Mouse (Mus musculus) thymus, postnatal 36 days (tissue): Measurements from ENCODE around the gene Odf3l2.
A peak's percentile ranks its signal among the peaks of the same experiment; 100 is the strongest.

Experiments used
- DNase-seq, 2 experiments: peaks; one replicate each; pipeline ENCODE4 v3.0.0; 2022; ENCODE audit warnings: mixed read lengths in 2 of 2

The Odf3l2 gene

DNA sequence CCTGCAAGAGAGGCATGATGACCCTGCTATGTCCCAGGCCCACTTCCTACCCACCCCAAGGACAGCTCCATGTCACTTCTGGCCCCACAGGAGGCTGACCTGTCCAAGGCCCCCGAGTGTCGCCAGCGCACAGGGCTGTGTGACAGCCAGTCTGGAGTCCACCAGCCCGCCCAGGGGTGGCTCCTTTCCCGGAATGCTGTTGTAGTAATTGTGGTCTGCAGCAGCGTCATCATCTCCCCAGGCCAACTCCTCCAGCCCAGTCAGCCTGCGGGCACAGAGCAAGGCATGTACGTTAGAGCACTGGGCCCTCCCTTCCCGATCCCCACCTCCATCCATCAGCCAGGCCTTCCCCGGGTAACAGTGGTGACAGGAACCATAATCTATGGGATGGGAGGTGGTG is 19.4 kb downstream of the Odf3l2 start:
- DNase-seq: no peak

DNA sequence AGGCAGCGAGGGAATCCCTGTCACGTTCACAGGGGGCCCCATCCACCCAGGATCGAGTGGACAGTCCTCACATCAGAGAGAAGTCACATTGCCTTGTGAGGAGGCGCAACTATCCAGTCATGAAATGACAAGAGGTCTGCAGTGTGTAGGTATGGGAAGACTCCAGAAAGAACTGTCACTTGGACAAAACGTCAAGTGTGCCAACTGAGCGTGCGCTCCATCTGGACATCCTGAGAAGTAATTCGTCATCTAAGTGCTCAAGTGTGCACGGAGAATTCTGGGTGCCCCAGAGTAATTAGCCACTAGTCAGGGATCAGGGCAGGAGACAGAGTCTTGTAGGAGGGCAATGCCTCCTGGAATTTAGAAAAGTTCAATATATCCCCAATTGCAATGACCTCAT is 20.1 kb downstream of the Odf3l2 start:
- no peak for DNase-seq

DNA sequence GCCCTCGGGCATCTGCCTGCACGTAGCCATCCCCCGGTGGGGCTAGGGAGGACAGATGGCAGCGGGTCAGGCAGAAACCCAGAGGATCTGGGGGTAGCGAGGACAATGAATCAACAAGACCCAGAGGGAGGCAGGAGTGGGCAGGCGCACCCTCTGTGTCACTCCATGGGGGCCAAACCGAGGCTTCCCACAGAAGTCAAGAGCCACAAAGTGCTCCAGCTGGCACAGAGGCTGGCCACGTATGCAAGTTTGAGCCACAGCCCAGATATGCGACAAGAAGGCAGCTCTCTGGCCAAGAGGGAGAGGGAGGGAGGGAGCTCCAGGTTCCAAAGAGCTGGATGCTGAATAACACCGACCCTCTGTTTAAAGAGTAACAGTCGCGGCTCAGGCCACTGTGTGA is 21.6 kb downstream of the Odf3l2 start:
- no peak for DNase-seq

DNA sequence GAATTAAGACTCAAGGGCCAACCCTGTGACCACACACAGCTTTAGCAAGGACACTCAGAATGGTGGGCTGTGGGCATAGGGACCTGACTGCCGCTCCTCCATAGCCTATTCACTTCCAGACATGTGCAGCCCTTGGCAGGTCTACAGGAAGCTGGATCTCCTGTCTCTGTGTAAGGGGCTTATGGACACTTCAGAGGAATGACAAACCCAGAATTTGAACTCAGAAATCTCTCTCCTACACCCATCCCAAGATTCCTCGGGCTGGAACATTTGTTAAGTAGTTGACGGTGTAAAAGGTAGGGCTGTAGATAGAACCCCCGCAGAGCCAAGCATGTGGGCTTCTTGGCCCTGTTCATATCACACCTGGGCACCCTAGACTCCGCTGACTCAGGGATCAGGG is 29.2 kb downstream of the Odf3l2 start:
- DNase-seq: no peak

DNA sequence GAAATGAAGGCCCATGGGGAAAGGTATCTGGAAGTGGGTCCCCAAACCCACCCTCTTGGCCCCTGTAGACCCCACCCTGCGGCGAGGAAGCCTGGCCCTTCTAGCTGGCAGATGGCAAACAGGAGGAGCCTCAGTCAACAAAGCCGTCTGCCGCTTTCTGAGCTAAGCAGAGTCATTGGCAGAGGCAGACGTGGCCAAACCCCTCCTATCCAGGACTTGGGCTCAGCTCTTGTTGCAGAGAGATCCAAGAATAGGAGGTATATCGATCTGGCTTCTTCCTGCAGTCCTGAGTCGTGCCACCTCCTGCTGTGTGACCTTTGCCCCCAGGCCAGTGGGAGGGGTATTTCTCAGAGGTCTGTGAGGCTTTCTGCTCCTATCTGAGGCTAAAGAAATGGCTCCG is 29.7 kb downstream of the Odf3l2 start:
- DNase-seq: no peak

DNA sequence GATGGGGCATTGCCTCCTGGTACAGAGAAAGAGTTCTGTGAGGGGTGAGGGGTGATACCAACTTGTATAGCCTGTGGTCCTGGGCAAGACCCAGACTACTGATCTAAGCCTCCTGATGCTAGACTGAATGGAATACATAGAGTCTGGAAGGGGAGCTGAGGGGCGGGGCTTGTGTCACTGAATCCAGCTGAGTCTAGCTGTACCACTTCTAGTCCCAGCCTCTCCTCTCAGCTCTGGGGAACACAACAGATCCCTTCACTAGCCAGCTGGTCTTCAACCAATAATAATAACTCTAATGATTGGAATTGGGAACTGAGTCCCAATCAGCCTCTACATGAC is 31.3 kb downstream of the Odf3l2 start:
- no peak for DNase-seq

DNA sequence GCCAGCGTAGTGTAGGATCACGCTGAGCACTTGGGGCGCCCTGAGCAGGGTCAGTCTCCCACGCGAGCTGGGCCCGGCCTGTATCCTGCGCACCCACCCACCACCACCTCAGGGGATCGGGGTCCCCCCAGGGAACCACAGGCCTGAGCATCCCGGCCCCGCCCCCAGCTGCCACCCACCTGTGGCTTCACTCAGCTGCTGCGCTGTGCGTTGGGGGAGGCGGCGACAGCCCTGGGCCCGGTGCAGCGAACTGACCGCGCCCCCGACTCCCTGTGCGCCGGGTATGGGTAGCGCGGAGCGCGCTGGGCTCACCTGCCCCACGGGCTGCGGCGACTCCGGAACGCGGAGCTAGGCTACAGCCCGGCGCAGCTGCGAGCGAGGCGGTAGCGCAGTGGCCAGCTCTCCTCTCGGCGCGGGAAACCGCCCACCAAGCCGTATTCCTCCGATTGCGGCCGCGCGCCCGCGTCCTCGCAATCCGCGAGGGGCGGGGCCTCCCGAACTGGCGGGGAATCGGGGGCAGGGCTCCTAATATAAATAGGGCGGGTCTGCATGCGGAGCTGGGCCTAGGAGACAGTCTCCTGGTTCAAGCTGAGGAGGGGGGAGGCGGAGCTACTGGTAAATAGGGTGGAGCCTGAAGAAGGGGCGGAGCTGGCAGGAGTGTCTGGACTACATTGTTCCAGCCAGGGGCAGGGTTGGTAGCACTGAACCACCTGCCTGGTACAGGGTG is 31.8 kb downstream of the Odf3l2 start, which contains the start of gene C2cd4c:
TSS of gene C2cd4c (minus strand) at position 448 of the 727 bp plus-strand sequence.
- DNase-seq: peak; percentile 9 to 30

DNA sequence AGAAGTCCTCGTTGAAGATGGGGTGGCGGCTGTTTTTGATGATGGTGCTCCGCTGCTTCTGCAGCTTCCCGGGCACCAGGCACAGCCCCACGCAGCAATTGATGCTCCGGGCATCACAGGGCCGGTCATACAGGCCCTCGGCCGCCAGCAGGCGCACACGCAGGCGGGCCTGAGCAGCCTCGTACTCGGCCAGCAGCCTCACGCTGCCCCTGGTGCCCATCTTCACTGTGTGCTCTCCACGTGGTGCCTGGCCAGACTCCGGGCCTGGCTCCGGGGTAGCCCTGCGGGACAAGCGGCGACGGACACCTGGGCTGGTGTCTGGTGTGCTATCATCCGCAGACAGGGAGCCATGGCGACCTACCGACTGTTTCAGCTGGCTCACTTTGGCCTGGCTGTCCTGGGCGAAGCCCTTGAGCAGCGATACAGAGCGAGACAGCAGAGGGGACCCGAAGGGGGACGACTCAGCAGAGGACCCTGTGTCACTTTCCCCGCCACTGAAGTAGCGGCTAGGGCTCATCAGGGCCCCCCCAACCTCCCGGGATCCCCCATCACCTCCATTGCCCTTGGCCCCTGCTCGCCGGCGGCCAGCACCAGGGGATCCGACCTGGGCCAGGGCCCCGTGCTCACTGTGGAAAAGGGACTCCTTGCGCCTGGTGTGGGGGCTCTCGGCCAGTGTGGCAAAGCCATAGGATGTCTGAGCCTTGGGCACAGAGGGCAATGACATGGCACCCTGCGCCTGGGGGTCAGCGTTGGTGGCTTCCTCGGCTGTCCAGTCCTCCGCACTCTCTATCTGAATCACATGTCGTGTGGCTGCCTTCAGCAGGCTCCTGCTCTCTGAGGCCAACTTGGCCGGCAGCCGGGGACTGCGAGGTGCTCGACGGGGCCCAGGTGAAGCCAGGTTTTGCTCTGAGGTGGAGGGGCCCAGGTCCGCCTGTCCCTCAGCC is 33.1 kb downstream of the Odf3l2 start:
- DNase-seq: no peak

DNA sequence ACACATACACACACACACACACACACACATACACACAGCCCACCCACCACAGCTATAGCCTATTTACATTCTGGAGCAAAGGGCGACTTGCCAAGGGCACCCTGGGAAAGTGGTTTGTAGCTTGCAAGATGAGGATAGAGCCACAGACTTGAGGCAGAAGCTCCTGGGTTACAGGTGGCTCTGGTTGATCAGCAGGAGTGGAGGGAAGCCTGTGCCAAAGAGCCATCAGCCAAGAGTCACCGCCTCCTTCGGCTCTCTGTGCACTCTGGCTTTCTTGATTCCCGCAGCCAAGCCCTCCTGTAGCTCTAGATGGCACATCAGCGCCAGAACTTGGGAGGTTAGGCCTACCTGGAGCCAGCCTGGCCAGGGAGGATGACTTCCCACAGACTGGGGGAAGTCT is 34.2 kb downstream of the Odf3l2 start:
- DNase-seq: no peak

DNA sequence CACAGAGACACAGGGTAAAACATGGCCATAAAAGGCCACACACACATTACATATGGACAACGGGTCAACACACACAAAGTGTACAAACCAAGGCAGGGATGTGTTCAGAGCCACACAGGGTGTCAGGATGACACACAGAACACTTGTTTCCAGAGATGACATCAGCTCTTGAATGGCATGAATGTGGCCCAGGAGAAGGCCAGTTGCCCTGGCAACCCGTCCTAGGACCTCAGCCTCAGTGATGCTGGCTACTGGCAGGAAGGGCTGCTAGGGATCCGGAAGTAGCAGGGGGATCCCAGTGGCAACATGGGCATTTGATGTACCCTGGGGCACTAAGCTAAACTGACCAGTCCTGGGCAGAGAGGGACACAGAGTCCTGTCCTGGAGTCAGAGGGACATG is 36.3 kb downstream of the Odf3l2 start:
- DNase-seq: no peak

DNA sequence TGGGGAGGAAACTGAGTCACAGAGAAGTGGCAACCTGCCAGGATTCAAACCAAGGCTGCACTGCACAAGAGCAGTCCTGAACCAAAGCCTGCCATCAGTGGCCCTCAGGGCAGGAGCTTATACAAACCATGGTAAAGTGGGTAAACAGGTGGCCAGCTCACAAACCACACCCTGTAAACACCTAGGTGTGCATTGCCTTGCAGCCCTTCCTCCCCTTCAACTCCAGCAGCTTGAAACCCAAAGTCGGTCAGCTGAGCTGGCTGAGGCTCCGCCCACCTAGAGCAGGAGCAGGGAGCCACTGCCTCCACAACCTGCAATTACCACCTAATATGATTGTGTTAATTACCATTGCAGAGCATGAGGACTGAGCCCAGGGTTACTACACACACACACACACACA is 37.6 kb downstream of the Odf3l2 start:
- DNase-seq: no peak

DNA sequence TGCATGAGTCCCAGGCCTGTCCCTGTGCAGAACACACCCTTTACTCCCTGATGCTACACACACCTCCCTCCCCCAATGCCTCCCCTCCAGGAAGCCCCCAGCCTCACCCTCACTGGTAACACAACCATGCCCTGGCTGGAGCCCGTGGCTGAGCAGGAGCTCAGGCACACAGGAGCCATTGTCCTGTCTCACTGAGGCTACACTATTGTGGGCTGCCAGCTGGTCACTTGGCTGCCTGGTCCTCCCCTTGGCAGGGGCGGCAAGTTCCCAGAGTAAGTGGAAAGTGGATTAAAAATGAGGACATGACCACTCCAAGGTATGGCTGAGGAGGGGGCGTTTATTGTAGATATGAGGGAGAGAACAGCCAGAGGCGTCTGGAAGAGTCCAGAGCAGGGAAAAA is 39.0 kb downstream of the Odf3l2 start:
- DNase-seq: no peak

DNA sequence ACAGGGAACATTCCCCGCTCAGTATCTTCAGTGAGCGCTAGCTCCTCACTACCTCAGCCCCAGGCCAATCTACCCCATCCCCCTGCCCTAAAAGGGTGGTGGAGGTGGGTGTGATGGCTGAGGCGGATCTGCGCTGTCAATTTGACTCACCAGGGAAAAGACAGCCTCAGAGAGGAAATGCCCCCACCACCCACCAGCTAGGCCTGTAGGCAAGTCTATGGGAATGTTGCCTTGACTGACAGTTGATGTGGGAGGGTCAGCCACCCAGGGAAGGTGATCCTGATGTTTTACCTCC is 47.7 kb downstream of the Odf3l2 start:
- DNase-seq: no peak

DNA sequence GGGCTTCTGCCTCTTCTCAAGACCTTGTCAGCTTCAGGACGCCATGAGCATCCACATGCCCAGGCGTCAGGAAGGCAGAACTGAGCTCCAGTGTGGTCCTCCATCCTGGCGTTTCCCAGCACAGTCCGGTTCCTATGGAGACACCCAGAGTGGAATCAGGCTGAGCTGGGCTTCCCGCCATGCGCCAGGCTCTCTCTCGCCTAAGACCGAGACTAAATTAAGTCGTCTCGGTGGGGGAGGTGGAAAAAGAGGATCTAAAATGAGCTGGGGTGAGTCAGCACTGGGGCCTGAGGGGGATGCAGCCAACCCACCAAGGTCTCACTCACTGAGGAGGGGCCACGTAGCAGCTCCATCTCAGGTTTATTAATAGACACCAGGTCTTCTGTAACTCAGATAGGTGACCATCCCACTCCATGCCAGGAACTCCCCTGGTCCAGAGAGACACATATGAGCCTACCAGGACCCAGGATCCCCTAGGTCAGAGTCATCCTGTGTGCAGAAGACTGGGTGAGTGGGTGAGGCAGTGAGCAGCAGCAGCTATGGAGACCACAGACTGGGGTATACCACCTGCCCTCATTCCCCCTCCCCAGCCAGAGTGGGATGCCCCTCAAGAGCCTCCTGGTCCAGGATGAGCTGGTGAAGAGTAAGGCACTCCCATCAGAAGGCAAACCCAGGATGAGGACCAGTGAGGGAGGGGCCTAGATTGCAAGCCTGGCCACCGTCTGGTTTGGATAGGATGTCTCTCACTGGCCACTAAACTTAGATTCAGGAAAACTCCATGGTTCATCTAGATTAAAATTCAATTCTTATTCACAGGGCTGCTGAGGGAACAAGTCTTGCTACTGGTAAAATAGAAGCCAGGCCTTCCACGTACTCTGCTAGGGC is 48.2 kb downstream of the Odf3l2 start:
- no peak for DNase-seq

DNA sequence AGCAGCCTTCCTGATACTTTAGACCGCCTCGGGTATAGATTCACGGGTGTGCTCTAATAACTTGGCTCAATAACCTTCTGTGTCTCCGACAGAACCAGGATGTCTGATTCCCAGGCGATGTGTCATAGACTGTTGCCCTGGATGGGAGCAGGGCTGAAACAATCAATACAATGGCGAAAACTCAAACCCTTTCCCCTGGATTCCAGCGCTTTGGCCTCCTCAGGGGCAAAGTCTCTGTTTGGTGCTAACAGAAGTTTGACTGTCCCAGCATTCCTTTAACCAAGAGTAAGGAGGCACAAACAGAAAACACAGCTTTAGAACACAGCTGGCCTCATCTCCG is 50.0 kb downstream of the Odf3l2 start:
- no peak for DNase-seq

DNA sequence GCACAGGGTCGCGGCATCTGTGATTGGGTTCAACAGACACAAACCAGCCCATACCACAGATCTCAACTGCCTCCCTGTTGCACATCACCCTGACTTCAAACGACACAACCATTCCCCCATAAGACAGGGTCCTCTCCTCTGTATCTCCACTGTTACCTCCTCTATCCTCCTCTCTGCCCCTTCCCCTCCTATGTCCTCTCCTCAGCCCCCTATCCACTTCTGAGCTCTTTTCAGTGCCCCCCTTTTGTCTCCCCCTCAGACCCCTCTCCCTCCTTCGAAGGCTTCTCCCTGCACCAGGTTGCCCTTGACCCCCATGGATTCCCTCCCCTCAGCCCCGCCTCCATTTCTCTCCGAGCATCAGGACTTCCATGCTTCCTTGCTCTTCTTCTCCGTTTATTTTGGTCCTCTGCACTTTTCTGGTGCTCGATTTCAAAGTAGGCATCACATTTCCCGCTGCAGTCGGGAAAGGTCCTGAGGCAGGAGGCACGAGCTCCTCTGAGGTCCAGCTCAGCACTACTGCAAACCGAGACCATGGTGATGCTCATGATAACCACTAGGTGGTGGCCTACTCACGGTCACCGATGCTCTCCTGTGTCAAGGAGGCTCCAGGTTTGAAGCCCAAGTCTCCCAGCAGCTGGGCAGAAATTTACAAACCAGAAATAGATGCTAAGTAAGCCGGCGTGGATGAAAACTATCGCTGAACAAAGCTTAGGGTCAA is 50.5 kb downstream of the Odf3l2 start:
- peak; percentile 16 to 22 for DNase-seq

DNA sequence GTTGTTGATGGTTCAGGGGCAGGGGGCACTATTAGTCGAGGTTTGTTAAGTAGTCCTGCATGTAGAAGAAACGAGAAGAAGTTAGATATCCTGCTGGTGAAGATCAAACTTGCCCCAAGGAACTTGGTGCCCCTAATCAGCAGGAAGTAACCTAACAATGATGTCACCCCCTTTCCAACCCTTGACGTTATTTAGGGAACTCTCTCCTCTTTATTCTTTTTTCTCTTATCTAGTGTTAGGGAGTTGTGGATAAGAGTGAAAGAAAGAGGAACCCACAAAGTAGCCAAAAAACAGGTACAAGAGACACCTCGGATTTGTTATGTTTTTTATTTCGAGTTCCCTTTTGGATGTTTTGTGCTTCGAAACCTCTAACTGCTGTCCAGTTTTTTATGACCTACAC is 51.4 kb downstream of the Odf3l2 start:
- no peak for DNase-seq

DNA sequence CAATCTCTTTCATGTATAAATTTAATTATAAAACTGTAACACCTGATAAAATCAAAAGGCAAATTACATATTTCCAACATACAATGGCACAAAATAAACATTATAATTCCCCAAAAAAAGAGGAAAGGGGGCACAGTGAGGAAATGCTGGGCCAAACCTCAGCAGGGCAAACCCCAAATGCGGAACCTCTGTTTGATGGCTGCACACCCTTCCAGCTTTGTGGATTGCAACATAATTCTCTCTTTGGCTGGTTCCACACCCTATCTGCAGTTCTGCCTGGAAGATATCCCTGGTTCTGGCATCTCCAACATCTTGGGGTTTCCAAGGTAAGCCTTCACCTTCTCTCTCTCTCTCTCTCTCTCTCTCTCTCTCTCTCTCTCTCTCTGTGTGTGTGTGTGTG is 54.8 kb downstream of the Odf3l2 start:
- no peak for DNase-seq
